Mouse (Mus musculus) heart, embryonic 13.5 days (tissue): ENCODE results near the gene Arhgef2. TPM values are rescaled to one million over a fixed set of nuclear protein-coding genes. Genes with fewer than 3 reads are reported as not detected.
"Not testable (repeated sequence)": the region's sequence is repeated elsewhere in the genome, so short reads cannot be mapped to it uniquely, and the experiment has no call there.

Experiments used
- ATAC-seq: fragments of 200-750 bp; cut with Nextera tagmentation; 2 replicates; pipeline ENCODE4 v1.8.0; 2017; ENCODE audit warnings: moderate TSS enrichment; ENCODE audit not compliant: insufficient number of reproducible peaks, low FRiP score, low TSS enrichment; ENCODE audit errors: extremely low read depth
- H3K27ac ChIP-seq: fragments of 300-500 bp; sonication (generic); replicated peaks from 2 replicates; pipeline ENCODE4 v1.5.1; 2015; ENCODE audit warnings: moderate library complexity, mild to moderate bottlenecking, inconsistent platforms
- H3K27me3 ChIP-seq: fragments of 300-500 bp; sonication (generic); replicated peaks from 2 replicates; pipeline ENCODE4 v1.6.1; 2015; ENCODE audit warnings: mild to moderate bottlenecking, inconsistent platforms
- H3K36me3 ChIP-seq: fragments of 300-500 bp; sonication (generic); 2 replicates; pipeline ENCODE4 v1.6.1; 2015; ENCODE audit warnings: mild to moderate bottlenecking, inconsistent platforms
- H3K4me1 ChIP-seq: fragments of 300-500 bp; sonication (generic); 2 replicates; pipeline ENCODE4 v1.6.1; 2015; ENCODE audit warnings: inconsistent platforms
- H3K4me2 ChIP-seq: fragments of 300-500 bp; sonication (generic); 2 replicates; pipeline ENCODE4 v1.6.1; 2015; ENCODE audit warnings: inconsistent platforms, mild to moderate bottlenecking, moderate library complexity
- H3K4me3 ChIP-seq: fragments of 300-500 bp; sonication (generic); 2 replicates; pipeline ENCODE4 v1.5.1; 2015; ENCODE audit warnings: moderate library complexity, mild to moderate bottlenecking, inconsistent platforms
- H3K9ac ChIP-seq: fragments of 300-500 bp; sonication (generic); 2 replicates; pipeline ENCODE4 v1.6.1; 2015; ENCODE audit warnings: inconsistent platforms, mild to moderate bottlenecking, moderate library complexity
- H3K9me3 ChIP-seq: fragments of 300-500 bp; sonication (generic); 2 replicates; pipeline ENCODE4 v1.6.1; 2016; ENCODE audit warnings: inconsistent platforms
- WGBS: fragments of 180-500 bp; shearing (Covaris S2); methylation state at CpG from one replicate; pipeline ENCODE4 v1.1.7; 2015; ENCODE audit warnings: mixed read lengths; 5-methylcytosine and 5-hydroxymethylcytosine counted together
- polyA plus RNA-seq: library from polyadenylated mRNA; unstranded; fragments of >200 nt; fragmentation: Nextera tagmentation; extraction: Ambion mirVana; gene quantifications from 2 replicates; pipeline ENCODE4 v1.2.1, GENCODE M21; 2015

The Arhgef2 gene
- polyA plus RNA-seq, 1 experiment from 2014 or later: 73.1 TPM

DNA sequence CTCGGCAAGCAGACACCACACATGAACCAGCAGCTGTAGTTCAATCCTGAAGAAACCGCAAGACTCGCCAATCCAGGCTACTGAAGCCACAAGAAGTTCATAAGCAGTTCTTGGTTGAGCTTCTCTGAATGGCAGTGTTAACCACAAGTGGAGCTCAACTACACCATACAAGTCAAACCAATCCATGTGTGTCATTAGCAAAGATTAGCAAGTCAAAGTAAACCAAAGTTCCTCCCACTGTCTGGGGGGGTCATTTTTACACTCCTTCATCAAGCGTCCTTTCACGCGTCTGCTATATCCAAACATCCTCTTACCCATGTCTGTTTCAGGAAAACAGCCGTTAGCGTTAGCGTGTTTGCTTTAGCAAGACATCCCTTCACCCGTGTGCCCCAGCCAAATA, 35.4 kb upstream of the Arhgef2 start:
- WGBS: 91% methylated on average over 10 of the region's 10 CpGs
- Histone ChIP-seq H3K4me3 (no peak overlapping the region), H3K4me1 (peaks cover 9% of the 10 kb centered on the region), H3K9ac (no peak overlapping the region), H3K27ac (no peak overlapping the region), H3K9me3 (no peaks in the 10 kb centered on the region), H3K27me3 (no peaks in the 10 kb centered on the region; the same call in 1 of the 2 replicates), H3K36me3 (peaks cover 53% of the 10 kb centered on the region), H3K4me2 (no peak overlapping the region)
- ATAC-seq: no peak

DNA sequence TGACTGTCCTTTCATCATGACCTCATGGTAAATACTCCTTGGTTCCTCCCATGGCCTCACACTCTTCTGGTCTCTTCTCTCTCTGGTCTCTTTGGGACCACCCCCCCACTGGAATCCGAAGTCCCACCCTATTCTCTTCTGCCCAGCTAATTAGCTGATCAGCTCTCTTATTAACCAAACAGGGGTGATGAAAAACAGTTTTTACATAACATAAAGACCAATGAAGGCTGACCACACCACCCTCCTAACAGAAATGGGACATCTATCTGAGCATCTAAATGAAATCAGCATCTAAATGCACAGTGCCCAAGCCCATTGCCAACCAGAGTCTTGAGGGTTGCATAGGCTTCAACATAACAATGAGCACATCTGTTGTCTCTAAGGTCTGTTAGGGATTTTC, 33.9 kb upstream of the Arhgef2 start:
- H3K27ac ChIP-seq: no peak overlapping the region
- H3K36me3 ChIP-seq: peaks cover 38% of the 10 kb centered on the region
- no peaks in the 10 kb centered on the region for H3K9me3 ChIP-seq
- no peak overlapping the region for H3K4me3 ChIP-seq
- no peak overlapping the region for H3K9ac ChIP-seq
- ATAC-seq: no peak
- 70% methylated on average over 1 of the region's 1 CpGs for WGBS
- H3K4me2 ChIP-seq: no peak overlapping the region
- H3K4me1 ChIP-seq: no peaks in the 10 kb centered on the region
- H3K27me3 ChIP-seq: no peaks in the 10 kb centered on the region; the same call in 1 of the 2 replicates

DNA sequence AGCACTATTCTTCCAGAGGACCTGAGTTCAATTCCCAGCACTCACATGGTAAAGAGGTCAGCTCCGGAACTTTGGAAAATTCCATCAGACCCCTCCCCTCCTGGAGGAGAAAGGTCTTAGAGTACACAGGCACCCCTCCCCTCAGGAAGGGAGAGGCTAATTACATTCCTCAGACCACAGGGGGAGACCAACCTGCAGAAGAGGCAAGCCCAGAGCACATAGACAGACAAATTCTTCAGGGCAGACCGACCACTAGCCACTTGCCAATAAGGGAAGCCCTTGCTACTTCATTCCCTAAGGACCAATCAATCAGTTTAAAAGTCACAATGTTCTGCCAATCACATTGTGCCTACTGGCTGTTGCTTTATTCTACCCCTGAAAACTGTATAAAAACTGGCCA, 32.9 kb upstream of the Arhgef2 start:
- no peak overlapping the region for H3K9ac ChIP-seq
- ATAC-seq: no peak
- no peak overlapping the region for H3K4me3 ChIP-seq
- H3K27ac ChIP-seq: no peak overlapping the region
- no peak overlapping the region for H3K4me2 ChIP-seq
- no peaks in the 10 kb centered on the region; the same call in 1 of the 2 replicates for H3K27me3 ChIP-seq
- H3K9me3 ChIP-seq: no peaks in the 10 kb centered on the region
- peaks cover 28% of the 10 kb centered on the region for H3K36me3 ChIP-seq
- H3K4me1 ChIP-seq: no peaks in the 10 kb centered on the region
- WGBS: 87% methylated on average over 2 of the region's 2 CpGs

DNA sequence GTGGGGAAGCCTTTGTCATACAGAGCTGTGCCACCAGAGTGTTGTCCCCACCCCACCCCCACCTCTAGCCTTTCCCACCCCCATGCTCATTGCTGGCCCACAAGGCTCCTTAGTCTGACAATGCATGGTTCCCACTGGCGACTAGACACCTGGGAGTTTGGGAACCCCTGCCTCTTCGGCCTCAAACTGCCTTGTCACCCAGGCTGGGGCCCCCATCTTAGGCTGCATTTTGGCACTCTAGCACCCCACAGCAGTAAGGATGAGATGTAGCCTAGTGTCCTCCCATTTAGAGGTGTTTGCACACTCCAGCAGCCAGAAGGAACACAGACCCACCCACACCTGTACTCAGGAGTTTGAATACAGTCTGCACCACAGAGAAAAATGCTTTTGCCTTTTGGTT, 32.0 kb upstream of the Arhgef2 start:
- H3K4me1 ChIP-seq: 0 out of 2 replicates have a peak, but pooled peaks cover 1% of the 10 kb centered on the region
- no peak for ATAC-seq
- no peaks in the 10 kb centered on the region; the same call in 1 of the 2 replicates for H3K27me3 ChIP-seq
- H3K36me3 ChIP-seq: peaks cover 19% of the 10 kb centered on the region
- no peak overlapping the region for H3K4me2 ChIP-seq
- WGBS: 76% methylated on average over 2 of the region's 2 CpGs
- no peak overlapping the region for H3K9ac ChIP-seq
- no peaks in the 10 kb centered on the region for H3K9me3 ChIP-seq
- no peak overlapping the region for H3K27ac ChIP-seq
- H3K4me3 ChIP-seq: no peak overlapping the region

DNA sequence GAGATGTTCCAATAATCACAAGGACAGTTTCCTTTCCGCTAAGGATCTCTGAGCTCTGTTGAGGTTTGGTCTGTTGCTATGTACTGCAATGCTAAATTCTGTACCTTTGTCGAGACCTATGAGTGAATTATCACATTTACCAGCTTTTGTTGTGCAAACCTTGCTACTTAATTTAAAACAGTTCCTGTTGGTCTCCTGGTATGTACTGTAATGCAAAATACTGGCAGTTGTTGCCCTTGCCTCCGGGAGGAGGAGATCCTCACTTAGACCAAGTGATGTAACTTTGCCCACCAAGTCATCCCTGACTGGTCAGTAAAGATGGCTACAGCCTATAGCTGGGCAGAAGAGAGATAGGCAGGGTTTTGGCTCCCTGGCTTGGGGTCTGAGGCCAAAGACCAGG, 30.2 kb upstream of the Arhgef2 start, which contains the start of gene Ssr2:
Ssr2 (plus strand) TSS at position 337 of the 400 bp plus-strand sequence.
- H3K4me1 ChIP-seq: peaks cover 11% of the 10 kb centered on the region
- no peaks in the 10 kb centered on the region for H3K9me3 ChIP-seq
- H3K27me3 ChIP-seq: no peaks in the 10 kb centered on the region; the same call in 1 of the 2 replicates
- ATAC-seq: no peak
- no peak within 1 kb of the TSS for H3K4me2 ChIP-seq
- no peak within 1 kb of the TSS for H3K4me3 ChIP-seq
- peaks cover 1% of the 10 kb centered on the region; the same call in 1 of the 2 replicates for H3K36me3 ChIP-seq
- H3K27ac ChIP-seq: no peak within 1 kb of the TSS
- WGBS: 77% methylated on average over 3 of the region's 3 CpGs
- no peak within 1 kb of the TSS for H3K9ac ChIP-seq

- H3K9me3 ChIP-seq, H3K27ac ChIP-seq, H3K4me2 ChIP-seq, H3K27me3 ChIP-seq, H3K9ac ChIP-seq, H3K4me3 ChIP-seq, ATAC-seq: not testable (repeated sequence)
- Histone ChIP-seq H3K4me1 (peaks cover 15% of the 10 kb centered on the region), H3K36me3 (peaks cover 21% of the 10 kb centered on the region)
- 78% methylated on average over 5 of the region's 5 CpGs for WGBS
Observed at GRCm38 (mm10) chr3:88577846-88578245, 27.9 kb upstream of the Arhgef2 start.

DNA sequence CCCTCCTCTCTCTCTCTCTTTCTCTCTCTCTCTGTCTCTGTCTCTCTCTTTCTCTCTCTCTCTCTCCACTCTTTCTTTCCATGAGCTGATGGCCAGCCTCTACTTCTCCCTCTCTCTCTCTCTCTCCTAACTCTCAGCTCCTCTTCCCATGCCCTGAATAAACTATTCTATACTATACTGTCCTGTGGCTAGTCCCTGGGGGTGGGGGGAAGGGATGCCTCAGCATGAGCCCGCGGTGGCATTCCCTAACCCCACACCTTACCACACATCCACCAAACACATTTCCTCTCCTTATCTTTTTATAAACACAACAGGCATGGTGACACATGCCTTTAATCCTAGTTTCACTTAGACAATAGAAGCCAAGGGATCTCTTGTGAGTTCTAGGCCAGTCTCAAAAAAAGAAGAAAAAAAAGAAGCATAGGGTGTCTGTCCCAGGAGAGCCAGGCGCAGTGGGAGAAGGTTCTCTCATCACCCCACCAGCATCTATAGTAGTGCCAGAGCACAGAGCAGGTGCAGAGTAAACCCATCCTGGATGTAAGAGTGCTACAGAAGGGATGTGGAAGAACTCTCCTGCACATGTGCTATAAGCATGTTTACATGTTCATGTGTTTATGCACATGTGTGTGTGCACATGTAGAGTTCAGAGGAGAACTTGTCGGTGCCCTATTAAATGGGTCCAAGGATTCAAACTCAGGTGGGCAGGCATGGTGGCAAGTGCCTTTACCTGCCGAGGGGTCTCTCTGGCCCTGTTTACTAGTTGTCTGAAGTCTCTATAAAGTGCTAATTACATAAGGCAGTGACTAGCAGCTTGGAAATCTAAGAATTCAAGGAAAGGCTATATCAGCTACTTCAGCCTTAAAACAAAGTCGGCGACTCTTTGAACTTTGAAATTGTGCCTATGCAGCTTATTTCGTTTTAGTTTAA, 27.0 kb upstream of the Arhgef2 start:
- ATAC-seq: no peak
- WGBS: 37% methylated on average over 8 of the region's 8 CpGs
- Histone ChIP-seq H3K27me3 (no peaks in the 10 kb centered on the region; the same call in 1 of the 2 replicates), H3K36me3 (peaks cover 31% of the 10 kb centered on the region), H3K4me2 (peak overlapping the region; percentile 82), H3K4me1 (peaks cover 15% of the 10 kb centered on the region), H3K27ac (no peak overlapping the region), H3K9ac (peak overlapping the region; percentile 97; the same call in 1 of the 2 replicates), H3K9me3 (no peaks in the 10 kb centered on the region), H3K4me3 (peak overlapping the region; percentile 94)

DNA sequence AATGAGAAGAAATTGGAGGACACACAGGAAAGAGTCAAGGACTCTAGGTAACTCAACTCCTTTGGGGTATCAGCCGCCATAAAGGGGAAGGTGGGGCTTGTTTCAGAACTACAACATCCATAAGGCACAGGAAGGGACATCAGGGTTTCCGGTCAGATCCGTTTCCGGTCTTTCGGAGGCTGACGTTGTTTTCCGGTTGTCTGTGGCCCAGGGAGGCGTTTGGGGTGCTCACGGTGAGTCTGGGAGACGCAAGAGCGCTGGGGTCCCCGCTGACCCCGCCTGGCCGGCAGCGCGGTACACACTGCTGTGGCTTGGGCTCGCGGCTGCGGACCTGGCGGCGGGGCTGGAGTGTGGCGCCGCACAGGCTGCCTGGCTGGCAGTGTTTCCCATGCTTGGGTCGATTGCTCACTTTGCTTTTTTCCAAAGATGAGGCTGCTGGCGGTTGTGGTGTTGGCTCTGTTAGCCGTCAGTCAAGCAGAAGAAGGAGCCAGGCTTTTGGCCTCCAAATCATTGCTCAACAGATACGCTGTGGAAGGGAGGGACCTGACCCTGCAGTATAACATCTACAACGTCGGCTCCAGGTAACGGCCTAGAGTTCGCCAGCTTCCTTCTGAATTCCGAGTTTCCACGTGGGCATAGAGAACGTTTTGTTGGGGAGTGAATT, 26.2 kb upstream of the Arhgef2 start:
- peaks cover 15% of the 10 kb centered on the region for H3K4me1 ChIP-seq
- H3K4me3 ChIP-seq: peak overlapping the region; percentile 94
- H3K27me3 ChIP-seq: no peaks in the 10 kb centered on the region; the same call in 1 of the 2 replicates
- H3K27ac ChIP-seq: peak overlapping the region; percentile 73
- 0% methylated on average over 34 of the region's 34 CpGs for WGBS
- H3K4me2 ChIP-seq: peak overlapping the region; percentile 82
- peak overlapping the region; percentile 97 for H3K9ac ChIP-seq
- H3K36me3 ChIP-seq: peaks cover 39% of the 10 kb centered on the region
- H3K9me3 ChIP-seq: no peaks in the 10 kb centered on the region
- ATAC-seq: peak; percentile 67

- H3K4me2 ChIP-seq: no peak overlapping the region
- no peak for ATAC-seq
- no peak overlapping the region for H3K4me3 ChIP-seq
- H3K27ac ChIP-seq: no peak overlapping the region
- H3K4me1 ChIP-seq: peaks cover 7% of the 10 kb centered on the region
- WGBS: 90% methylated on average over 6 of the region's 6 CpGs
- peaks cover 80% of the 10 kb centered on the region for H3K36me3 ChIP-seq
- no peaks in the 10 kb centered on the region for H3K27me3 ChIP-seq
- H3K9ac ChIP-seq: no peak overlapping the region
- no peaks in the 10 kb centered on the region for H3K9me3 ChIP-seq
Observed at GRCm38 (mm10) chr3:88585769-88586168, 20.0 kb upstream of the Arhgef2 start.

- Histone ChIP-seq H3K9me3 (no peaks in the 10 kb centered on the region), H3K9ac (no peak overlapping the region), H3K27ac (no peak overlapping the region), H3K4me3 (no peak overlapping the region), H3K27me3 (no peaks in the 10 kb centered on the region), H3K4me1 (peaks cover 15% of the 10 kb centered on the region), H3K36me3 (peaks cover 71% of the 10 kb centered on the region), H3K4me2 (no peak overlapping the region)
- WGBS: 92% methylated on average over 5 of the region's 5 CpGs
- no peak for ATAC-seq
Observed at GRCm38 (mm10) chr3:88586640-88587039, 19.1 kb upstream of the Arhgef2 start.

DNA sequence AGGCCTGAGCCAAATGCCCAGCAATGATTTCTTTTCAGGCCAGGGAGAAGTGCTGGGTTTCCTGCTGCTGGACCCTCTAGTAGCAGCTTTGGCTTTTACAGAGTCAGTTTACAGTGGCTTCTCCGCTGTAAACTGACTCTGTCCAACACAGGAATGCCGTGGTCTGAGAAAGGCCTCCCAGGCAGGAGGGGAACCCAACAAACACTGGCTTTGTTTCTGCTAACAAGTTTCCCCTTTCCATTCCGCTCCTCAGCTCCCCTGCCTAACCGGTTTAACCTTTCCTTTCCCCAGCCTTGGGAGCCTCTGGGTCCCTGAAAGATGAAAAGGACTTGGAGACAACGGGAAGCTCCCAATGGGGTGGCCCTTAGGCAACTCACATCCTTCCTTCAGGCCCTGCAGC, 15.5 kb upstream of the Arhgef2 start:
- Histone ChIP-seq H3K4me1 (peaks cover 43% of the 10 kb centered on the region), H3K9ac (0 out of 2 replicates have a peak overlapping the region, but pooled peaks have one; percentile 54), H3K27me3 (no peaks in the 10 kb centered on the region), H3K36me3 (peaks cover 41% of the 10 kb centered on the region), H3K27ac (0 out of 2 replicates have a peak overlapping the region, but pooled peaks have one; percentile 2), H3K4me2 (no peak overlapping the region), H3K4me3 (no peak overlapping the region), H3K9me3 (no peaks in the 10 kb centered on the region)
- ATAC-seq: no peak
- 35% methylated on average over 5 of the region's 5 CpGs for WGBS
